Mouse (Mus musculus): ENCODE results near the gene Triap1. TPM values are rescaled to one million over a fixed set of nuclear protein-coding genes. Genes with fewer than 3 reads are reported as not detected.
"Not testable (repeated sequence)": the region's sequence is repeated elsewhere in the genome, so short reads cannot be mapped to it uniquely, and the experiment has no call there.

Gene Triap1
- 29.7 and 30.3 TPM in 2 replicates for polyA plus RNA-seq (2012; rRNA removed)

DNA sequence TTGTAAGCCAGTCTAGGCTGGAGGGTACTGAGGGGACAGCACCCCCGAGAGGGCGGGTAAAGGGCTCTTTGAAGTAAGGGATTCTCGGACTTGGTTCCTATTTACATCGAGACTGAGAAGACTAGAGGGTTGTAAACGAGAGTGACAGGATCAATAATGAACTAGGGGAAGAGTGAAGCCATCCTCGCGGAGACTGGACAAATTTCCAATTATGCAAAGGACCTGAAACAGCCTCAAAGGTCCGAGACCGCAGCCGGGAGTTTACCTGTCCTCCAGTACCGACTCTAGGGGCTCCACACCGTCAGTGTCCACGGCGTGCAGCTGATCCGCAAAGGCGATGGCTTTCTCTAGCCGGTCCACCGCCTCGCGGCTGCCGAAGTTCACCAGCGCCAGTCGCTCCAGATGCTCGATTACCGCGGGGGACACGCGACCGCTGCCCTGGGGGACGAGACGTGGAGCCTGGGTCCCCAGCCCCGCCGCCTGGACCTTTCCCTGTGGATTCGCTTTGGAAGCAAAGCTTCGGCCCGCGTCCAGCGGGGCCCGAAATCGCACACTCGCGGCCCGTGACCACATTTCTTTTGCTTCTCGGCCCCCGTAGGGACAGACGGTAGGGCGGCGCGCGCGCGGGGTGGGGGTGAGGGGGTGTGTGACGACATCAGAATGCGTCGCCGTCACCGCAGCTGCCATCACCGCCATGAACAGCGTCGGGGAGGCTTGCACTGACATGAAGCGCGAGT is at the start of gene Triap1, which contains the start of gene Gatc:
Gene Triap1, plus strand, starts transcription at position 649 of the 737 bp plus-strand sequence.
Gene Gatc, minus strand, starts transcription at position 602 of the 737 bp plus-strand sequence.
- H3K4me3 ChIP-seq (replicated peaks; ENCODE audit: insufficient read depth, low read depth, low read length): peak within 1 kb of the TSS; percentile 84

DNA sequence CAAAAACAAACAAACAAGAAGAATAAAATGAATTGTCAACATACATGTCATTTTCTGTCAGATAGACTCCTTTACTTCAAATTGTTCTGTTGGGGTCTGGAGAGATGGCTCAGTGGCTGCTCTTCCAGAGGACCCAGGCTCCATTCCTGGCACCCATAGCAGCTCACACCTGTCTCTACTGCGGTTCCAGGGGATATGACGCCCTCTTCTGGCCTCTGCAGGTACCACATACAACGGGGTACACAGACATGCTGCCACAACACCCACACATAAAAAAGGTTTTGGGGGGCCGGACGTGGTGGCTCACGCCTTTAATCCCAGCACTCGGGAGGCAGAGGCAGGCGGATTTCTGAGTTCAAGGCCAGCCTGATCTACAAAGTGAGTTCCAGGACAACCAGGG is 46.9 kb upstream of the Triap1 start:
- DNase-seq: no peak
- Histone ChIP-seq H3K27ac (ENCODE audit: insufficient read depth, low read length) (no peak overlapping the region), H3K27me3 (ENCODE audit: control insufficient read depth, insufficient read depth, low read length) (no peaks in the 10 kb centered on the region), H3K4me1 (ENCODE audit: control insufficient read depth, insufficient read depth, low read length) (peaks cover 8% of the 10 kb centered on the region; the same call in 1 of the 2 replicates), H3K4me3 (replicated peaks; ENCODE audit: insufficient read depth, low read depth, low read length) (no peak overlapping the region)
- WGBS: 87% methylated on average over 8 of the region's 8 CpGs
- TF ChIP-seq POLR2A (IDR thresholded peaks at IDR 0.05; ENCODE audit: borderline replicate concordance, insufficient read depth, low read length) (no peak), CTCF (IDR thresholded peaks at IDR 0.05; ENCODE audit: borderline replicate concordance, insufficient read depth, low read depth, low read length) (0 out of 2 replicates have a peak, but pooled peaks have one; percentile 21)

More for the DNA sequence above, at the start of gene Triap1, which contains the start of gene Gatc:
- peak; percentile 84 for TF ChIP-seq POLR2A (IDR thresholded peaks at IDR 0.05; ENCODE audit: borderline replicate concordance, insufficient read depth, low read length)
- no peak for TF ChIP-seq CTCF (IDR thresholded peaks at IDR 0.05; ENCODE audit: borderline replicate concordance, insufficient read depth, low read depth, low read length)
- peak; percentile 90 to 94 for DNase-seq
- H3K27ac ChIP-seq (ENCODE audit: insufficient read depth, low read length): peak within 1 kb of the TSS; percentile 73
- peaks cover 4% of the 10 kb centered on the region; the same call in 1 of the 2 replicates for H3K4me1 ChIP-seq (ENCODE audit: control insufficient read depth, insufficient read depth, low read length)
- WGBS: under 1% methylated on average over 62 of the region's 62 CpGs
- no peaks in the 10 kb centered on the region for H3K27me3 ChIP-seq (ENCODE audit: control insufficient read depth, insufficient read depth, low read length)

DNA sequence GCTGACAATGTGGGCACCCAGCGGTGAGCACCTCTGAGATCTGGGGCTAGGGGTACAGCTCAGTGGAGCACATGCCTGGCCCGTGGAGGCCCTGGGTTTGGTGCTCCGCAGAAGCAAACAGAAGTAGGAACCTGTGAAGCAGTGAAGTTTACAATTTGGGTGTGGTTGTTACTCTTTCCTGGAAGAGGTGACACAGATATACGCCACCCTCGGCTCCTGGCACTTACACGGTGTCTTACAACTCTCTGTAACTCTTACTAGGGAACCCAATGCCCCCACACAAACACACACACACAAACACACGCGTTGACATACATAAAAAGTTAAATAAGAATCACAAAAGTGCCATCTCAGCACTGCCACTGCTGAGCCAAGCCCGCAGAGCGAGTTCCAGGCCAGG is 44.7 kb upstream of the Triap1 start:
- Histone ChIP-seq H3K27me3 (ENCODE audit: control insufficient read depth, insufficient read depth, low read length) (no peaks in the 10 kb centered on the region), H3K27ac (ENCODE audit: insufficient read depth, low read length) (no peak overlapping the region), H3K4me1 (ENCODE audit: control insufficient read depth, insufficient read depth, low read length) (peaks cover 8% of the 10 kb centered on the region; the same call in 1 of the 2 replicates), H3K4me3 (replicated peaks; ENCODE audit: insufficient read depth, low read depth, low read length) (no peak overlapping the region)
- DNase-seq: no peak
- WGBS: 84% methylated on average over 10 of the region's 10 CpGs
- no peak for TF ChIP-seq CTCF (IDR thresholded peaks at IDR 0.05; ENCODE audit: borderline replicate concordance, insufficient read depth, low read depth, low read length)
- TF ChIP-seq POLR2A (IDR thresholded peaks at IDR 0.05; ENCODE audit: borderline replicate concordance, insufficient read depth, low read length): no peak

DNA sequence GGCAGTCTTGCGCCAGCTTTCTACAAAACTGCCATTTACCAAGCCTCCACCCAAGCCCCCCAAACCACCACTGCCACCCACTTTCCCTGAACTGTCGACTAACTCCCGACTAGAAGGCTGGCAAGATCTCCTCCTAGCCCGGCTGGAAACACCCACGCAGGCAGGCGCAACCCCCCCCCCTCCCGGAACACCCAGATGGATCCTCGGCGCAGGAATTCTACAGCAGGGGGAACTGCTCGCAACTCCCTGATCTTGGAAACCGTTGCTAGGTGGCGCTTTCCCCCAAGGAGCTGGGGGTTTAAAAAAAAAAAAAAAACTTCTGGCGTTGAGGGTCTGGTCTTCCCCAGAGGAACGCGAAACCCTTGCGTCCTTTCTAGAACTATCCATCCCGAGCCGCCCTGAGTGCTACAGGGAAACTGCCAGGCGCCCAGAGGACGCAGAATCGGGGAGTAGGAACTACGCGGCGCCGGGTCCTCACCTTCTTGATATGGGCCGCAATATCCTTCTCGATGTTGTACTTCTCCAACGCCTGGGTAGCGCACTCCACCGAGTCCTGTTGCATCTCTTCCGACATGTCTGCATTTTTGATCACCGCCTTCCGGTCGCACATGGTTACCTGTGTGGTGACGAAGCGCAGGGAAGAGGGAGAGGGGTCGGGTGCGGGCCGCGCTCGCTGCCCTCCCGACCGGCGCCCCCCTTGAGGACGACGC is 40.8 kb upstream of the Triap1 start:
- peak; percentile 76 for DNase-seq
- WGBS: under 1% methylated on average over 46 of the region's 46 CpGs
- Histone ChIP-seq H3K27ac (ENCODE audit: insufficient read depth, low read length) (peak overlapping the region; percentile 69), H3K27me3 (ENCODE audit: control insufficient read depth, insufficient read depth, low read length) (no peaks in the 10 kb centered on the region), H3K4me3 (replicated peaks; ENCODE audit: insufficient read depth, low read depth, low read length) (peak overlapping the region; percentile 76), H3K4me1 (ENCODE audit: control insufficient read depth, insufficient read depth, low read length) (peaks cover 8% of the 10 kb centered on the region; the same call in 1 of the 2 replicates)
- TF ChIP-seq CTCF (IDR thresholded peaks at IDR 0.05; ENCODE audit: borderline replicate concordance, insufficient read depth, low read depth, low read length) (peak; percentile 39; the same call in 1 of the 2 replicates), POLR2A (IDR thresholded peaks at IDR 0.05; ENCODE audit: borderline replicate concordance, insufficient read depth, low read length) (no peak)

DNA sequence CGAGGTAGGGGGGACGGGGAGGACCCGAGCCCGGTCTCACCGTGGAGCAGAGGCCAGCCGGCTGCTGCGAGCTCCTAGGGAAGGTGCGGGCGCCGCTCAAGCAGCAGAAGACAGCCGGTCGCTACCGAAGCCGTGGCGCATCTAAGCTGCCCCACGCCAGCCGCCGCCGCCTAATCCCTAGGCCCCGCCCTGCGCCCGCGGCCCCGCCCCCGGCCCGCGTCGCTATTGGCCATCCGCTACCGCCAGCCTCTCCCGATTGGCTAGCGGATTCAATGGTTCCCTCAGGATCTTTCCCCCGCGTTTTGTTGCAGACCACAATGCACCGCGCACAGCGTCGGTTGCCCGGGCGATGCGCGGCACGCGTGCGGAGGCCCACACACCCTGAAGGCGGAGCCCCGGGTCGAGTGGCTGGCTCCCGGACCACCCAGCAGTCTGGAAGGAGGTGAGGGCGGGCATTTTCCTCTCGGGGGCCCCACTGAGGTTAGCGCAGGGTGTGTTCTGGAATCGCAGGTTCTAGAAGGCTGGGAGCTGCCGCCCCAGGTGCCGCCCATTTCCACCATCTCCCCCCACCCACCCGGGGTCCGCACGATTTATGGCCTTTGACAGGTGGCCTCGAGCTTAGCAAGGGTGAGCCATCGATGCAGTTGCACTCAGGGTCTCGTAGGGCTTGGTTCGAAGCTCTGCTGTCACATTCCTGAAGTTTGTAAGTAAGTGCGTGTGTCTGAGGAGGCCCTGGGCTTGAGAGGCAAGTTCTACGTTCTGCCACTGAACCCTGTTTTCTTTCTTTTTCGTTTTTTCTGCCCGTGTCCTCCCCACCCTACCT is 40.0 kb upstream of the Triap1 start, which contains the start of gene Dynll1:
Gene Dynll1, minus strand, starts transcription at position 208 of the 823 bp plus-strand sequence.
- DNase-seq: peak; percentile 98 to 100
- Histone ChIP-seq H3K4me1 (ENCODE audit: control insufficient read depth, insufficient read depth, low read length) (peaks cover 8% of the 10 kb centered on the region; the same call in 1 of the 2 replicates), H3K4me3 (replicated peaks; ENCODE audit: insufficient read depth, low read depth, low read length) (peak within 1 kb of the TSS; percentile 76), H3K27ac (ENCODE audit: insufficient read depth, low read length) (peak within 1 kb of the TSS; percentile 69), H3K27me3 (ENCODE audit: control insufficient read depth, insufficient read depth, low read length) (no peaks in the 10 kb centered on the region)
- 1% methylated on average over 66 of the region's 66 CpGs for WGBS
- TF ChIP-seq POLR2A (IDR thresholded peaks at IDR 0.05; ENCODE audit: borderline replicate concordance, insufficient read depth, low read length) (peak; percentile 92), CTCF (IDR thresholded peaks at IDR 0.05; ENCODE audit: borderline replicate concordance, insufficient read depth, low read depth, low read length) (no peak)

DNA sequence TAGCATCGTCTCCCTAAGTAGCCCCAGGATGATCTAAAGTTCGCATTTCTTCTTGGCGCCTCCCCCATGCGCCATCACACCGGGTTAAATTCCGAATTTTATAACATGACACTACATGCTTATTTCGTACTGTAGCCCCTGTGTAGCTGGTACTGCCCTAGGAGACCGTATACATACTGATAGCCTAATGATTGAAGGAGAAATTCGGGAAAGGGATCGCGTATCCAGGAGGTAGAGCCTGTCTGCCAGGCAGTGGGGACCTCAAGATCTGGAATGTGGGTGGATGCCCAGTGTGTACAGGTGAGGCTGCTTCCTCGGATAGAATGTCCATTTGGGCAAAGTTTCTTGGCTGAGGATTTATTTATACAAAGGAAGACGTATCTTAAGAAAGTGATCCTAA is 39.4 kb upstream of the Triap1 start:
- DNase-seq: peak; percentile 23 to 34
- 19% methylated on average over 13 of the region's 13 CpGs for WGBS
- Histone ChIP-seq H3K4me1 (ENCODE audit: control insufficient read depth, insufficient read depth, low read length) (peaks cover 8% of the 10 kb centered on the region; the same call in 1 of the 2 replicates), H3K27me3 (ENCODE audit: control insufficient read depth, insufficient read depth, low read length) (no peaks in the 10 kb centered on the region), H3K4me3 (replicated peaks; ENCODE audit: insufficient read depth, low read depth, low read length) (peak overlapping the region; percentile 74), H3K27ac (ENCODE audit: insufficient read depth, low read length) (no peak overlapping the region)
- no peak for TF ChIP-seq POLR2A (IDR thresholded peaks at IDR 0.05; ENCODE audit: borderline replicate concordance, insufficient read depth, low read length)
- TF ChIP-seq CTCF (IDR thresholded peaks at IDR 0.05; ENCODE audit: borderline replicate concordance, insufficient read depth, low read depth, low read length): no peak

DNA sequence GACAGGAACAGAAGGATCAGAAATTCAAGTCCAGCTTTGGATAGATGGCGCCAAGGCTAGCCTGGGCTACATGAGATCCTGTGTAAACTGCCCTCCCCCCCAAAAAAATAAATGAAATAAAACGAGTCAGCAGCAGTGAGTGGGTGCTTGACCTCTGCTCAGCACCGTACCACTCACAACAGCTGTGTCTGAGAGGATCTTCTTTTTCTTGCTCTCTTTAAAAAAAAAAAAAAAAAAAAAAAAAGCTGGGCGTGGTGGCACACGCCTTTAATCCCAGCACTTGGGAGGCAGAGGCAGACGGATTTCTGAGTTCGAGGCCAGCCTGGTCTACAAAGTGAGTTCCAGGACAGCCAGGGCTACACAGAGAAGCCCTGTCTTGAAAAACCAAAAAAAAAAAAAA is 38.8 kb upstream of the Triap1 start:
- peak overlapping the region; percentile 7 for H3K4me3 ChIP-seq (replicated peaks; ENCODE audit: insufficient read depth, low read depth, low read length)
- not testable (repeated sequence) for H3K27ac ChIP-seq (ENCODE audit: insufficient read depth, low read length); H3K27me3 ChIP-seq (ENCODE audit: control insufficient read depth, insufficient read depth, low read length); DNase-seq; H3K4me1 ChIP-seq (ENCODE audit: control insufficient read depth, insufficient read depth, low read length)
- WGBS: 89% methylated on average over 7 of the region's 7 CpGs
